Mouse (Mus musculus) adrenal gland, adult 10 weeks (tissue): ENCODE measurements around the gene Rmdn2. TPM values are rescaled to one million over a fixed set of nuclear protein-coding genes. Genes with fewer than 3 reads are reported as not detected.

Experiments used
- polyA plus RNA-seq: library from polyadenylated mRNA; stranded (reverse); fragments of 350-450 nt; fragmentation: Illumina TruSeq; extraction: RNeasy Lipid Tissue Mini Kit (QIAGEN cat#74804); gene quantifications from one replicate; pipeline ENCODE4 v1.2.3, GENCODE M21; 2014; ENCODE audit warnings: low read depth, low replicate concordance

Rmdn2 gene
- 1,164 TPM for polyA plus RNA-seq

GRCm38 (mm10) chr17:79611545-79611944, at the start of gene Rmdn2:
Gene Rmdn2, plus strand, starts transcription at chr17:79611863.

GRCm38 (mm10) chr17:79714931-79715637, 103.4 kb downstream of the Rmdn2 start, which contains the start of gene Cyp1b1:
Gene Cyp1b1, minus strand, starts transcription at chr17:79715061.

Other genes starting within 250 kb of the Rmdn2 start
- gene Cyp1b1, start 103.2 kb downstream of the Rmdn2 start, polyA plus RNA-seq = 135 TPM